Mouse (Mus musculus): ENCODE results near the gene Zfp36l1. TPM values are rescaled to one million over a fixed set of nuclear protein-coding genes. Genes with fewer than 3 reads are reported as not detected.
A peak's percentile ranks its signal among the peaks of the same experiment; 100 is the strongest.

Zfp36l1 gene
- polyA plus RNA-seq, 1 experiment = 23.3 TPM

GRCm38 (mm10) chr12:80084446-80085112, 28.2 kb downstream of the Zfp36l1 start:
- H3K27ac ChIP-seq (ENCODE audit: insufficient read depth, low read length) = peak overlapping the region; percentile 38; the same call in 1 of the 2 replicates

DNA sequence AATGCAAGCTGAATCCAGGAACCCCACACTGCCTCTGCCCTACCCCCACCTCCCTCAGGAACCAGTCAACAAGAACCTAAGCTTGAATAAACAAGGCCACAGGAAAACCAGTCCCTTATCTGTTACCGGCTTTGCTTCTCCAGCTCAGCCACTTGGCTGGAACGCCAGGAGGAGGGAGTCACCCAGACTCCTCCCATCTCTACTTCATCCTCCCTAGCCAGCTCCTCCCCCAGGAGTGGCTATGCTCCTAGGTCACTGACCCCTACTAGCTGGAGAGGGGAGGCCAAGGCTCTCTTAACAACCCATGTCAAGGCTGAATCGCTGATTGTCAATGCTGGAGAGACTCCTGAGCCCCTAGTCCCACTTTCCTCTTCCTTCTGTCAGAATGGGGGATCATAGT, 28.9 kb downstream of the Zfp36l1 start:
- Histone ChIP-seq H3K4me1 (ENCODE audit: control insufficient read depth, insufficient read depth, low read length) (no peaks in the 10 kb centered on the region), H3K27ac (ENCODE audit: insufficient read depth, low read length) (peak overlapping the region; percentile 38; the same call in 1 of the 2 replicates), H3K4me3 (ENCODE audit: insufficient read depth, low read length) (no peak overlapping the region)
- TF ChIP-seq CTCF (IDR thresholded peaks at IDR 0.05; ENCODE audit: extremely low read depth, insufficient read depth, low read length) (no peak), POLR2A (IDR thresholded peaks at IDR 0.05; ENCODE audit: extremely low read depth, insufficient read depth, low read length) (no peak)

More at GRCm38 (mm10) chr12:80084446-80085112, 28.2 kb downstream of the Zfp36l1 start:
- H3K4me1 ChIP-seq (ENCODE audit: control insufficient read depth, insufficient read depth, low read length) = no peaks in the 10 kb centered on the region
- no peak overlapping the region for H3K4me3 ChIP-seq (ENCODE audit: insufficient read depth, low read length)
- TF ChIP-seq POLR2A (IDR thresholded peaks at IDR 0.05; ENCODE audit: extremely low read depth, insufficient read depth, low read length) (no peak), CTCF (IDR thresholded peaks at IDR 0.05; ENCODE audit: extremely low read depth, insufficient read depth, low read length) (no peak)

- TF ChIP-seq POLR2A (IDR thresholded peaks at IDR 0.05; ENCODE audit: extremely low read depth, insufficient read depth, low read length) (no peak), CTCF (IDR thresholded peaks at IDR 0.05; ENCODE audit: extremely low read depth, insufficient read depth, low read length) (no peak)
- no peaks in the 10 kb centered on the region for H3K4me1 ChIP-seq (ENCODE audit: control insufficient read depth, insufficient read depth, low read length)
- peak overlapping the region; percentile 52 for H3K27ac ChIP-seq (ENCODE audit: insufficient read depth, low read length)
- no peak overlapping the region for H3K4me3 ChIP-seq (ENCODE audit: insufficient read depth, low read length)
Observed at GRCm38 (mm10) chr12:80083133-80083821, 29.5 kb downstream of the Zfp36l1 start.

GRCm38 (mm10) chr12:80082730-80083129, 30.1 kb downstream of the Zfp36l1 start:
- TF ChIP-seq CTCF (IDR thresholded peaks at IDR 0.05; ENCODE audit: extremely low read depth, insufficient read depth, low read length) (no peak), POLR2A (IDR thresholded peaks at IDR 0.05; ENCODE audit: extremely low read depth, insufficient read depth, low read length) (no peak)
- H3K4me1 ChIP-seq (ENCODE audit: control insufficient read depth, insufficient read depth, low read length) = no peaks in the 10 kb centered on the region
- H3K27ac ChIP-seq (ENCODE audit: insufficient read depth, low read length) = no peak overlapping the region
- H3K4me3 ChIP-seq (ENCODE audit: insufficient read depth, low read length) = no peak overlapping the region

DNA sequence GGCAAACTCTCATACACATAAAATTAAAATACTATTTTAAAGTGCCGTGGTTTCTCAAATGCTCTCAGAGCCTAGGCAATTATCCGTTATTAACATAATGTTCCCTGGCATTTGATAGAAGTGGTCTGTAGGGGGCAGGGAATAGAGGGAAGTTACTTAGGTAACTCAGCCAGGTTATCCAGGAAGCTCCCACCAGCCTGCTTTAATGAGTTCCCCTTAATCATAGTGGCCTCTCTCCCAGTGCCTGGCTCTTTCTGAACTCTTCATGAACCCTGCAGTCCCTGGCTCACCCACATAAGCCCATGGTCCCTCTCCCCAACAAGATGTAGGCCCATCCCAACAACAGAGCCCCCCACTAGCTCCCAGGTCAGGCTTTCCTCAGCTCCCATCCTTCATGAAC, 31.4 kb downstream of the Zfp36l1 start:
- TF ChIP-seq CTCF (IDR thresholded peaks at IDR 0.05; ENCODE audit: extremely low read depth, insufficient read depth, low read length) = no peak
- TF ChIP-seq POLR2A (IDR thresholded peaks at IDR 0.05; ENCODE audit: extremely low read depth, insufficient read depth, low read length) = no peak
- H3K4me3 ChIP-seq (ENCODE audit: insufficient read depth, low read length) = no peak overlapping the region
- H3K27ac ChIP-seq (ENCODE audit: insufficient read depth, low read length) = no peak overlapping the region
- H3K4me1 ChIP-seq (ENCODE audit: control insufficient read depth, insufficient read depth, low read length) = no peaks in the 10 kb centered on the region

GRCm38 (mm10) chr12:80079937-80080336, 32.9 kb downstream of the Zfp36l1 start:
- Histone ChIP-seq H3K4me3 (ENCODE audit: insufficient read depth, low read length) (no peak overlapping the region), H3K27ac (ENCODE audit: insufficient read depth, low read length) (no peak overlapping the region), H3K4me1 (ENCODE audit: control insufficient read depth, insufficient read depth, low read length) (no peaks in the 10 kb centered on the region)
- TF ChIP-seq POLR2A (IDR thresholded peaks at IDR 0.05; ENCODE audit: extremely low read depth, insufficient read depth, low read length) = no peak
- TF ChIP-seq CTCF (IDR thresholded peaks at IDR 0.05; ENCODE audit: extremely low read depth, insufficient read depth, low read length) = no peak

GRCm38 (mm10) chr12:80074331-80074730, 38.5 kb downstream of the Zfp36l1 start:
- Histone ChIP-seq H3K27ac (ENCODE audit: insufficient read depth, low read length) (no peak overlapping the region), H3K4me1 (ENCODE audit: control insufficient read depth, insufficient read depth, low read length) (no peaks in the 10 kb centered on the region), H3K4me3 (ENCODE audit: insufficient read depth, low read length) (no peak overlapping the region)
- TF ChIP-seq CTCF (IDR thresholded peaks at IDR 0.05; ENCODE audit: extremely low read depth, insufficient read depth, low read length) (no peak), POLR2A (IDR thresholded peaks at IDR 0.05; ENCODE audit: extremely low read depth, insufficient read depth, low read length) (no peak)

DNA sequence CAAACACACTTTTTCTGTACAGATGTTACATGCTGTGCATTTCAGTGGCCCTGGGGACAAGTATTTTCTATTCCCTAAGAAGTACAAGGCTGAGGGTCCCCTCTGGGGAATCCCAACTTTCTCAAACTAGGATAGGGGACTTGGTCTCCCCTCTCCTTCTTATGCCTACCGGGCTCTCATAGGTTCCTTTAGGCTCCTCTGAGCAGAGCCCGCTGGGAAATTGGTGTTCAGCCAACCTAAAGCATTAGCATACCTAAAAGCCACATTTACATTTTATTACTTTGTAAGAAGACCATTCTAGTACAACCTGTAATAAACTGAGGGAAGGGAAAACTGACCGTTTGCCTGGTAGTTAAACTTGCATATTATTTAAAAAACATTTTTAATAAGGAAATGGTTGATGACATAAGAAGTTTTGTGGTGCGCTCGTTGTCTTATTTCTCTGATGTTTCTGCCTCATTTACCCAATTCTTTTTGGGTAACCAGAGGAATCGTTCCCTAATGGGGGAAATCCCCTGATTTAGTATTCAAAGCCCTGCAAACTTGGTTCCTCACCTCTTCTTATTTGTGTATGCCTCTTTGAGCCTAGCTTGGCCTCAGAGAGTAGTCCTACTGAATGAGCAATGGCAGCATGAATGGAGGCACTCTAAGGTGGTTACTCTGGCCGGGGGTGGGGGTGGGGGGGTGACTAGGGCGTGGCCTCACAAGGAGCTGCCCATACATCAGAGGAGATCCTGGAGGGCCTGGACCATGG, 42.1 kb downstream of the Zfp36l1 start:
- no peaks in the 10 kb centered on the region for H3K4me1 ChIP-seq (ENCODE audit: control insufficient read depth, insufficient read depth, low read length)
- TF ChIP-seq CTCF (IDR thresholded peaks at IDR 0.05; ENCODE audit: extremely low read depth, insufficient read depth, low read length) (no peak), POLR2A (IDR thresholded peaks at IDR 0.05; ENCODE audit: extremely low read depth, insufficient read depth, low read length) (no peak)
- no peak overlapping the region for H3K4me3 ChIP-seq (ENCODE audit: insufficient read depth, low read length)
- H3K27ac ChIP-seq (ENCODE audit: insufficient read depth, low read length) = no peak overlapping the region

GRCm38 (mm10) chr12:80069040-80069439, 43.8 kb downstream of the Zfp36l1 start:
- TF ChIP-seq CTCF (IDR thresholded peaks at IDR 0.05; ENCODE audit: extremely low read depth, insufficient read depth, low read length) (no peak), POLR2A (IDR thresholded peaks at IDR 0.05; ENCODE audit: extremely low read depth, insufficient read depth, low read length) (no peak)
- Histone ChIP-seq H3K4me1 (ENCODE audit: control insufficient read depth, insufficient read depth, low read length) (no peaks in the 10 kb centered on the region), H3K27ac (ENCODE audit: insufficient read depth, low read length) (no peak overlapping the region), H3K4me3 (ENCODE audit: insufficient read depth, low read length) (no peak overlapping the region)

All from cortical plate, adult 2 months (tissue).